In the genomic region with DNA sequence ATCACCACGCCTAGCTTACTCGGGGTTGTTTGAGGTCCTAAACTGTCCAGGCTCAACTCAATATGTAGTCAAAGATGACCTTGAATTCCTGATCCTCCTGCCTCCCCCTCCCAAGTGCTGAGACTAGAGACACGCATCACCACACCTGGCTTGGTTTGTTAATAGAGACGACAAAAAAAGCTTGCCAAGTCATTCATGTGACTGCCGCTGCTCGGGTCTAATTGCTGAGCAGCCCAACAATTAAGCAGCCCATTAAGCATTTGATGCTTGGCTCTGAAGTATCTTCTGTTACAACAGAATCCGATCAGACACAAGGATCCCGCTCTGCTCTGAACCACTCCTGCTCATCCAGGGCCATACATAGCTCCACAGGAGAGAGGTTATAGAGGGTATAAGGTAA, we compare ENCODE assay signal across 25 mouse cellular contexts. TPM values are rescaled to one million over a fixed set of nuclear protein-coding genes. Genes with fewer than 3 reads are reported as not detected.
DNase-seq lines count a peak whose midpoint lies in the region; ATAC-seq and TF ChIP-seq lines count a peak whose summit lies in the region.
"Had no signal": no experiment of that assay in that cellular context is flagged by ENCODE, and none has a peak within 500 bp of the region (broad histone marks: within the 10 kb centered on the region; RNA-seq: fewer than 3 reads in every experiment).

No protein-coding gene starts in this region.

- 0 out of 2 replicates have a peak, but pooled peaks cover 3% of the 10 kb centered on the region for H3K9me3 ChIP-seq in forebrain, postnatal 0 days (ENCODE audit: low read length)
- H3K9me3 ChIP-seq in forebrain, embryonic 12.5 days: 0 out of 2 replicates have a peak, but pooled peaks cover 8% of the 10 kb centered on the region
- H3K9me3 ChIP-seq: lung, embryonic 15.5 days; stomach, embryonic 15.5 days had no signal

- H3K9ac ChIP-seq in forebrain, postnatal 0 days: no peak overlapping the region
- no peak overlapping the region for H3K9ac ChIP-seq in forebrain, embryonic 12.5 days
- H3K9ac ChIP-seq: hindbrain, embryonic 15.5 days; limb, embryonic 12.5 days; liver, embryonic 12.5 days; lung, embryonic 15.5 days; stomach, embryonic 15.5 days had no signal

- no peaks in the 10 kb centered on the region for H3K27me3 ChIP-seq in forebrain, postnatal 0 days (ENCODE audit: insufficient read depth, low read length)
- 0 out of 2 replicates have a peak, but pooled peaks cover 6% of the 10 kb centered on the region for H3K27me3 ChIP-seq in forebrain, embryonic 12.5 days
- H3K27me3 ChIP-seq: hindbrain, embryonic 15.5 days; limb, embryonic 12.5 days; lung, embryonic 15.5 days; stomach, embryonic 15.5 days had no signal

- 39% methylated on average over 8 of the region's 8 CpGs for WGBS in forebrain, postnatal 0 days
- 57% methylated on average over 8 of the region's 8 CpGs for WGBS in forebrain, embryonic 12.5 days
- WGBS in lung, adult 2 months: 75% methylated on average over 8 of the region's 8 CpGs

- H3K27ac ChIP-seq in forebrain, postnatal 0 days (ENCODE audit: low read depth, low read length): no peak overlapping the region
- no peak overlapping the region for H3K27ac ChIP-seq in forebrain, embryonic 12.5 days
- H3K27ac ChIP-seq: gastrocnemius, adult 2 months; hindbrain, embryonic 15.5 days; limb, embryonic 12.5 days; liver, embryonic 12.5 days; lung, embryonic 15.5 days; stomach, embryonic 15.5 days had no signal

- no peak for TF ChIP-seq CTCF in forebrain, postnatal 0 days (IDR thresholded peaks at IDR 0.05; ENCODE audit: low read depth)
- TF ChIP-seq CTCF in lung, adult 2 months (IDR thresholded peaks at IDR 0.05; ENCODE audit: insufficient read depth, low read length): no peak

- peak; percentile 51 for ATAC-seq in forebrain, postnatal 0 days
- ATAC-seq in forebrain, embryonic 12.5 days (ENCODE audit: low FRiP score): no peak
- ATAC-seq: liver, embryonic 12.5 days had no signal

- no peaks in the 10 kb centered on the region for H3K4me1 ChIP-seq in forebrain, postnatal 0 days (ENCODE audit: insufficient read depth)
- no peaks in the 10 kb centered on the region; the same call in 1 of the 2 replicates for H3K4me1 ChIP-seq in forebrain, embryonic 12.5 days
- H3K4me1 ChIP-seq in lung, adult 2 months (ENCODE audit: control insufficient read depth, insufficient read depth, low read length): no peaks in the 10 kb centered on the region
- H3K4me1 ChIP-seq: hindbrain, embryonic 15.5 days; limb, embryonic 12.5 days; liver, embryonic 12.5 days; lung, embryonic 15.5 days; stomach, embryonic 15.5 days had no signal

- TF ChIP-seq POLR2A in lung, adult 2 months (IDR thresholded peaks at IDR 0.05; ENCODE audit: borderline replicate concordance, extremely low read depth, low read depth, low read length): no peak

- peak; percentile 25 for DNase-seq in forebrain, postnatal 0 days
- peak; percentile 73 for DNase-seq in ZHBTc4 (ENCODE audit: low read depth, low spot score)
- DNase-seq in kidney, adult 9 months: peak; percentile 69
- peak; percentile 60 to 68 for DNase-seq in kidney, postnatal 25 days
- DNase-seq in lung, adult 2 months: no peak
- no peak for DNase-seq in cerebellum, postnatal 36 days
- DNase-seq in right cerebral cortex, postnatal 10 days (ENCODE audit: low spot score in 2 of 2): no peak
- DNase-seq: adrenal gland, postnatal 36 days; cerebellum, adult 8-10 months; gastrocnemius, adult 2 months; heart, postnatal 14 days; lung, postnatal 4 days; thymus, adult 18-20 months had no signal

- no peak overlapping the region for H3K4me3 ChIP-seq in forebrain, postnatal 0 days (ENCODE audit: low read depth, low read length)
- no peak overlapping the region for H3K4me3 ChIP-seq in forebrain, embryonic 12.5 days (replicated peaks)
- H3K4me3 ChIP-seq in lung, adult 2 months (replicated peaks; ENCODE audit: extremely low read depth, low read depth, low read length): no peak overlapping the region
- H3K4me3 ChIP-seq: erythroblast, embryonic 14.5 days; gastrocnemius, adult 2 months; hindbrain, embryonic 15.5 days; limb, embryonic 12.5 days; liver, embryonic 12.5 days; lung, embryonic 15.5 days; stomach, embryonic 15.5 days had no signal

- H3K36me3 ChIP-seq in forebrain, postnatal 0 days (ENCODE audit: insufficient read depth): no peaks in the 10 kb centered on the region
- H3K36me3 ChIP-seq in forebrain, embryonic 12.5 days (replicated peaks): no peaks in the 10 kb centered on the region
- H3K36me3 ChIP-seq: G1E; hindbrain, embryonic 15.5 days; limb, embryonic 12.5 days; liver, embryonic 12.5 days; lung, embryonic 15.5 days; stomach, embryonic 15.5 days had no signal

- H3K4me2 ChIP-seq in forebrain, postnatal 0 days (ENCODE audit: low read depth): no peak overlapping the region
- H3K4me2 ChIP-seq in forebrain, embryonic 12.5 days: no peak overlapping the region
- H3K4me2 ChIP-seq: heart, embryonic 11.5 days; hindbrain, embryonic 15.5 days; limb, embryonic 12.5 days; liver, embryonic 12.5 days; lung, embryonic 15.5 days; stomach, embryonic 15.5 days had no signal

RNA-seq across cellular contexts. Expression of gene Grid2ip, which starts 10.8 kb away (rescaled TPM):
- total RNA-seq in forebrain, postnatal 0 days (2014; rRNA removed): 1.8 TPM in 2 replicates
- polyA plus RNA-seq in forebrain, postnatal 0 days (2015; fragmentation: Nextera tagmentation; extraction: Ambion mirVana): 0.52 and 0.88 TPM in 2 replicates
- polyA plus RNA-seq in forebrain, embryonic 12.5 days (2016; fragmentation: Nextera tagmentation; extraction: Ambion mirVana): 0.38 and 0.41 TPM in 2 replicates
- 0.02 and 0.09 TPM in 2 replicates for polyA plus RNA-seq in lung, adult 2 months (2012; rRNA removed)
- total RNA-seq: gastrocnemius, adult 2 months; granulocyte monocyte progenitor cell, adult 5-6 weeks had no signal
- polyA plus RNA-seq: erythroblast, embryonic 14.5 days; G1E; neural tube, embryonic 11.5 days had no signal

RNA-seq across cellular contexts. Expression of gene Zdhhc4, which starts 17.3 kb away (rescaled TPM):
- 45.1 and 62.6 TPM in 2 replicates for total RNA-seq in forebrain, postnatal 0 days (2014; rRNA removed)
- polyA plus RNA-seq in forebrain, postnatal 0 days (2015; fragmentation: Nextera tagmentation; extraction: Ambion mirVana): 94.0 and 97.3 TPM in 2 replicates
- 73.8 and 78.2 TPM in 2 replicates for polyA plus RNA-seq in forebrain, embryonic 12.5 days (2016; fragmentation: Nextera tagmentation; extraction: Ambion mirVana)
- polyA plus RNA-seq in lung, adult 2 months (2012; rRNA removed): 76.0 and 98.1 TPM in 2 replicates

RNA-seq across cellular contexts. Expression of gene E130309D02Rik, which starts 31.2 kb away (rescaled TPM):
- total RNA-seq in forebrain, postnatal 0 days (2014; rRNA removed): 40.9 and 44.7 TPM in 2 replicates
- polyA plus RNA-seq in forebrain, postnatal 0 days (2015; fragmentation: Nextera tagmentation; extraction: Ambion mirVana): 27.7 and 29.2 TPM in 2 replicates
- 60.4 and 61.5 TPM in 2 replicates for polyA plus RNA-seq in forebrain, embryonic 12.5 days (2016; fragmentation: Nextera tagmentation; extraction: Ambion mirVana)
- 21.8 and 25.1 TPM in 2 replicates for polyA plus RNA-seq in lung, adult 2 months (2012; rRNA removed)

RNA-seq across cellular contexts. Expression of gene Zfp853, which starts 52.9 kb away (rescaled TPM):
- 9.8 and 16.5 TPM in 2 replicates for total RNA-seq in forebrain, postnatal 0 days (2014; rRNA removed)
- 0.18 and 0.23 TPM in 2 replicates for polyA plus RNA-seq in forebrain, postnatal 0 days (2015; fragmentation: Nextera tagmentation; extraction: Ambion mirVana)
- 0.09 TPM in 1 of 2 replicates, not detected in the other for polyA plus RNA-seq in forebrain, embryonic 12.5 days (2016; fragmentation: Nextera tagmentation; extraction: Ambion mirVana)
- polyA plus RNA-seq in lung, adult 2 months (2012; rRNA removed): 1.4 and 1.5 TPM in 2 replicates
- total RNA-seq: granulocyte monocyte progenitor cell, adult 5-6 weeks had no signal
- polyA plus RNA-seq: embryonic facial prominence, embryonic 11.5 days; heart, embryonic 11.5 days; liver, embryonic 12.5 days; lung, embryonic 15.5 days; neural tube, embryonic 11.5 days had no signal

RNA-seq across cellular contexts. Expression of gene Kdelr2, which starts 57.3 kb away (rescaled TPM):
- 80.5 and 80.9 TPM in 2 replicates for total RNA-seq in forebrain, postnatal 0 days (2014; rRNA removed)
- 121 and 125 TPM in 2 replicates for polyA plus RNA-seq in forebrain, postnatal 0 days (2015; fragmentation: Nextera tagmentation; extraction: Ambion mirVana)
- polyA plus RNA-seq in forebrain, embryonic 12.5 days (2016; fragmentation: Nextera tagmentation; extraction: Ambion mirVana): 169 and 173 TPM in 2 replicates
- 131 TPM in 2 replicates for polyA plus RNA-seq in lung, adult 2 months (2012; rRNA removed)

Comparison
In these comparisons a context has a peak if more than half of its experiments do, and no peak if none do; other contexts are left out.
1. DNase-seq: peak in forebrain, postnatal 0 days (single experiment), ZHBTc4 (single experiment), kidney, adult 9 months (single experiment) and kidney, postnatal 25 days (2 of 2); none in lung, adult 2 months (single experiment), cerebellum, postnatal 36 days (0 of 2) and right cerebral cortex, postnatal 10 days (0 of 2).